Mouse (Mus musculus) urinary bladder, adult 2 months (tissue): ENCODE measurements around the gene Zbtb40. TPM values are rescaled to one million over a fixed set of nuclear protein-coding genes. Genes with fewer than 3 reads are reported as not detected.
A peak's percentile ranks its signal among the peaks of the same experiment; 100 is the strongest.

Experiments
- DNase-seq: peaks from one replicate; pipeline ENCODE4 v3.0.0; 2022; ENCODE audit warnings: low spot score
- polyA plus RNA-seq: library from polyadenylated mRNA; depleted of rRNA; stranded (reverse); fragments of >200 nt; gene quantifications from 2 replicates; pipeline ENCODE4 v1.2.3, GENCODE M21; 2012; rRNA removed

Zbtb40 gene
- polyA plus RNA-seq: 3.8 and 4.8 TPM in 2 replicates

DNA sequence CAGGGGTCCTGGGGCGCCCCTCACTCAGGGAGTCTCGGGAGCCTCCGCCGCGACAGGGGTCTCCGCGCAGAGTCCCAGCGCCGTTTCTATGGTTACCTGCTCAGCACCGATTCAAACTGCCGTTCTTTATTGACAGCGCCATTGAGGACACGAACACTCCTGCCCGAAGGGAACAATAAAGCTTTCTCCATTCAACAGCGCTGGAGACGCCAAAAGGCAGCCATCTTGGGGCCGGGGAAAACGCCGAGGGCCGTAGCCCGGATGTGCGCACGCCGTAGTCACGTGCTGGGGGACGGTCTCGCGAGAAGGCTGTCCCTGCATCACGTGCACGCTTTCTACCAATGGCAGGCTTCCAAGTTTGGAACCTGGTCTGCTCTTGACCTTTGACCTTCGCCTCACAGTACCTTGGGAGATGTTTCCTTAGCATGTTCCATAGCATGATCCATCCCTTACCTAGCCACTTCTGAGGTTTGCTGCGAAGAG, at the start of gene Zbtb40:
TSS of gene Zbtb40 (minus strand) at position 252 of the 483 bp plus-strand sequence.
- DNase-seq: peak; percentile 74

DNA sequence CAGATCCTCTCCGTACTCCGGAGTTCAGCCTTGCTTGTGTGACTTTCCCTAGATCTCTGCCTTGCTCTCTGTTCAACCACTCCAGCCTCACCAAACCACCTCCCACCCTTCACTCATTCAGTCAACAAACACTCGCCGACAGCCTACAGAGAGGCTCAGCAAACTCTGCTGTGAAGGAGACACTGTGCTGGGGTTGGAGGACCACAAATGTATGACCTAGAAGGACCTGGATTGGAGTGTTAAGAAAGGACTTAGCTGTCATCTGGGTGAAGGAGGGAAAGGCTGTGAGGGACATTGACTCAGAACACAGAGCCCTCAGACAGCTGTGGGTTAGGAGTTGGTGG, 49.4 kb upstream of the Zbtb40 start:
- DNase-seq: no peak

DNA sequence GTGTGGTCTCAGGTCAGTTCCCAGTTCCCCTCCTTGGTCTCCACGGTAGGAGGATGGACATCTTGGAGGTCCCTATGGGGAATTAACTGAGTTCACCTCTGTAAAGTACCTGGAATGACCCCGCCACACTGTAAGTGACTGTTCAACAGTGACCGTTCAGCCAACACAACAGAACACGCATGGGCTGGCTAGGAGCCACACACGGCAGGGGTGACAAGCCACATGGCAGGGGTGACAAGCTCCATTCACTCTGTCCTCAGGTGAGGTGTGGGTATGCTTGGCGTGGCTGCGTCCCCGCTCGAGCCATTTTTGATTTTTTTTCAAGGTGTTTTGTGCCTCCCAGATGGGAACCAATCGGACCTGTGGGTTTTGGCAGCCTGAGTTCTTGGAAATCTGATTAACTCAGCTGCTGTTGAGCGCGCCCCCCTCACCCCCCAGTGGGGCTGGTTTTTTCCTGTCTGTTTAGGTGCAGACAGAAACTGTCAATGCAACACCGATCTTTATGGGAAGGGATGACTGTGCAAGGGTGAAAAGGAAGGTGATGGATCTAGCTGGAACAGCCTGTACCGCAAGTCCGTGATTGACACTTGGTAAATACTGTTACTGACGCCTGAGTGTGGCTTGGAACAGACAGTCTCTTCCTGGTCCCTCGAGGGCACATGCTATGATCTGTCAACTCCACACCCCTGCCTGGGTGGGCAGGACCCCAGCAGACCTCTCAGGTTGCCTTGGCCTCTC, 48.8 kb upstream of the Zbtb40 start:
- DNase-seq: no peak

DNA sequence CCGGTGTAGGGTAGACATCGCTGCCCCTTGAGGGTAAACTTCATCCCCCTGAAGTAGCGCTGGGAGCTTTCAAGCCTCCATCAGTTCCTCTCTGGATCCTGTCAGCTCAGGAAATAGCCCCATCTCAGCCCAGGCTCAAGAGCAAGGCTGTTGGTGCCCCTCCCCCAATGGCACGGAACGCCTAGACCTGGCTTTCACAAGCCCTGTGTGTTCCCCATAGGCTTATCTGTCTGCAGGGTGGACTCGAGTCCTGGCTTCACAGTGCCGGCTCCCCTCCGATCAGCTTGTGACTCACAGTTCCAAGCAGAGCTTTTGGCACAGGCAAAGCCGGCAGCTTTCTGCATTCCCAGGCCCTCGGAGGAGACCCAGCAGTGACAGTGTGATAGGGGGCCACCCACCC, 47.8 kb upstream of the Zbtb40 start:
- no peak for DNase-seq

DNA sequence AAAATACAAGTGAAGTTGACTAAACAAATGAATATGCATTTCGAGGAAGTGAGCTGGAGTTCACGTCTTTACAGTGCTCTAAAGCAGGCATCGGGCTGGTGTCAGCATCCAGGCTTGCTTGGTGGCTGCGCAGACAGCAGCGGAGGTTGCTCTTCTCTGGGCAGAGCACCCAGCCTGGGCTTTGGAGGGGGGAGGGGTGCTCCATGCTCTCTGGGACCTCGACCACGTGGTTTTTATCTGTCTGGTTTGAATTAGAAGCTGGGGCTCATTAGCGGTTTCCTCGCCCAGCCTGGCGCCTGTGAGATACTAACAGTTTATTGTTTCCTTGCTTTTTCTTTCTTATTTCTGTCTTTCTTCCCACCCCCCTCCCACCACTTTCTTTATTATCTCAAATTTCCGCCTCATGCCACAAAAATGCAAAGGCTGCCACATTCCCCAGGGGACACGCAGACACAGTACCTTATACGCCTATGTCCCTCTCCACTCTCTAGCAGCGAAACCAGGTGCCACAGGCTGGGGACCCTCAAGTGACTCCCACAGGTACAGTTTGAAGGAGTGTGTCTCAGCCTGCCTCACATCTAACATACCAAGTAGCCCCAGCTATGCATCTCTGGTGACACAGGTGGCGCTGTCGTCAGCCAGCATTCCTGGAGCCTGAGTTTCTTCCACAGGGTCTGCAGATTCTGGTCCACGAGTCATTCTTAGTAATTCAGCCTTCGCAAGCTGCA, 36.6 kb upstream of the Zbtb40 start:
- DNase-seq: no peak

DNA sequence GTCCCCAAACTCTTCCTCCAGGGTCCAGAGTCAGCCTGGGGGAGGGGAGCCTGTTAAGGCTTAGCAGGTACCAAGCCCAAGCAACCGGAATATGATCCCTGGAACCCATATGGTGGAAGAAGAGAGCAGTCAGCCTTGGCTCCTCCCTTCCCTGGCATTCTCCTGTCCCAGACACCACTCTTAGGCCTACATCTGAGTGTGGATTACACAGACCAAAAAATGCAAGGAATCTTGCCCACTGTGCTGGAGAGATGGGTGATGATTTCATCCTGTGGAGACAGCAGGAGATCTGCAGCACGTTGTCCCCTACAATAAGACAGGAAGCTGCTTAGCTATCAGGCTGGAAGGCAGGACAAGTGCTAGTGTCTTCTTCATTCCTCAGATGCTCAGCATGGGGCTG, 34.3 kb upstream of the Zbtb40 start:
- DNase-seq: no peak

DNA sequence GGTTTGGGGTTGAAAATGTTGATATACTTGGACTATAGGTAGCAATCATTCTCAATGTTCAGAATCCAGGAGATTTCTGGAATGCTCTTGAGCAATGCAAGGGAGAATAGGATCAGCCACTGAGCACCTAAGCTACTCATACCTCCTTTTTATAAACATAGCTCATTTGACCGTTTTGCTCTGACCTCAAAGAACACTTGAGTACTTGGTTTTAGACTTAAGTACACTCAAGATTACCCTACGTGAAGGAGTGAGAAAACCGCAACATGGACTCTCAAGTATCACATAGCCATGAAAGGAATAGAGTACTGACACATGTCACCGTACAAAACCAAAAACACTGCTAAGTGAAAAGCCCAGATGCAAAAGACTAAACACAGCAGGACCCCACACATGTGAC, 32.8 kb upstream of the Zbtb40 start:
- DNase-seq: no peak

DNA sequence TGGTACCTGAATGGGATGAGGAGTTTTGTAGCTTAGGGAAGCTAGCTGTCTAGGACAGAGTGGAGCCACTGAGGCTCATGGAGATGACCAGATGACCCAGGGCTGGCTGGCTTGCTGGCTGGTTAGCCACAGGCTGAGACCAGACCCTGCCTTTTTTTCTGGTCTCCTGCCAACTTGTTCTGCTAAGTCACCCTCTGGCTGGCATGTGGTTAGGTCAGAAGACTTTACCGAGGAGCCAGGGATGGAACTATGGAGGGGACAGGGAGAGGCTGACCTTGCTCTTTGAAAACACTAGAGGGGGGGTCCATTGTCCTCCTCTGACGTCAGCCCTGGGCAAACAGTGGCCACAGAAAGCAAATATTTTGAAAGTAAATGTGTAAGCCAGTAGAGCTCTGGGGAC, 28.6 kb upstream of the Zbtb40 start:
- no peak for DNase-seq

DNA sequence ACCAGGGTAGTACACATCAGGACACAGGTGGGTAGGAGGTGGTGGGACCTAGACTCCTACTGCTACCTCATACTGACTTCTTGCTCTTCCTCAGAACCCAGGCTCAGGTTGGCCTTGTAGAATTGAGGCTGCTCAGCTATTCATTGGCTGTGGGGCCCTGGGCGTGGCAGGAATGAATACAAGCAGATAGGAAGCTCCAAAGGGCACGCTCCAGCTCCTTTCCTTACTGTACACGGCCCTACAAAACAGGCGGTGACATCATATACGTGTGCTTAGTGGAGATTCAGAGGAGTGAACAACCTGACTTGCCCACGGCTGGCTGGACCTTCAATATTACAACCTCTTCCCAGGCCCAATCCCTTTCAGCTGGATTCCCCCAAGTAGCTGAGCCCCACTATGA, 22.6 kb upstream of the Zbtb40 start:
- no peak for DNase-seq

DNA sequence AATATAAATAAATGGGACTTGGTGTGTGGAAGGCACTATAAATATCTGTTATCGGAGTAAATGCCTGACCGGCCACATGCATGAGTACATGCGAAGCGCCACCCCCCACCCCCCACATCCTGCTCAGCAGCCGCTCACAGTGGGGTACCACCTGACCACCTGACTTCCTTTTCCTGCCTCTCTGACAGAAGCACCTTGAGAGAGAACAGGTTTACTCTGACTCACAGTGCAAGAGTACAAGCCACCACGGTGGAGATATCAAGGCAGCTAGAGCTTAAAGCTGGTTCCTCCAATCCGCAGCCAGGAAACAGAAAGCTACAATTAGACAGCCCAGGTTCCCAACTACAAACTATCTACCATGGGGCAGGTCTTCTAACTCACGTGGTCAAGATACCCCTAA, 19.9 kb upstream of the Zbtb40 start:
- DNase-seq: no peak

DNA sequence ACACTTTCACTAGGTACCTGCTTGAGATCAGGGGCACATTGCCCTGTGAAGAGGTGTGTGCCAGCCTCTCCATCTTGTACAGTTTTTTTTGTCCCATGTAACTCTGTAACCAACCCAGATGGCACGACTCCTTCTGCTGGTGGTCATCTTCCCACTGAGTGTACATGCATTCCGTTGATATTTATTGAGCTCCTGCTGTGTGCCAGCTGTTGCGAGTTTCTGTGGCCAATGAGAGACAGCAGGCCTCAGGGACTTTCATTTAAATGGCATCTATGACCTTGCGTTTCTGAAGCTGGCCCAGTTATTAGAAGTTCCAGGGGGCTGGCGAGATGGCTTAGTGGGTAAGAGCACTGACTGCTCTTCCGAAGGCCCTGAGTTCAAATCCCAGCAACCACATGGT, 17.2 kb upstream of the Zbtb40 start:
- DNase-seq: no peak

DNA sequence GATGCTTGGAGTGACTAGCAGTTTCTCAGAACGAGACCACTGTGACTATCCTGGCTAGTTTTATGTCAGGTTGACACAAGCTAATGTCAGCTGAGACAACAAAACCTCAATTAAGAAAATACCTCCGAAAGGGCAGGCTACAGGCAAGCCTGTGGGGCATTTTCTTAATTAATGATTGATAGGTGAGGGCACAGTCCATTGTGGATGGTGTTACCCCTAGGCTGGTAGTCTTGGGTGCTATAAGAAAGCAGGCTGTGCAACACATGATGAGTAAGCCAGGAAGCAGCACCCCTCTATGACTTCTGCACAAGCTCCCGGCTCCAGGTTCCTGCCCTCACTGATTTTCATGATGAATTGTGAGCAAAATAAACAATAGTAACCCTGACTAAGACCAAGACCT, 6.3 kb upstream of the Zbtb40 start:
- no peak for DNase-seq

DNA sequence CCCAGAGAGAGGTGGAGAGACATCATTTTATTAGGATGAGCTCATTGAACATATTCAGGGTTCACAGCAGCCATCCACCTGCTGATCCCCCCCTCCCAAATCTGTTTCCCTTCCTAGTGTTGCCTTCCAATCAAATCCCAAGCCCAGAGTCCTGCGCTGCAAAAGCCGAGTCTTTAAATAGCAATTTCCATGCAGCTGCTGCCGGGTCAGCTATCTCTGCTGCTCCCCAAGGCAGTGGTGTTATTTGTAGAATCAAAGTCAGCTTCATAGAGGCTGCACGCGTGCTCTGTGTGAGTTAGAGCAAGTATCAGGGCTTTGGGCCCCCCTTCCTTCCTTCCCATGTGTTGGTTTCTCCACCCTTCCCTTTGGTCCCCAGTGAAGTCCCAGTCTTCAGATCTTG, 5.2 kb upstream of the Zbtb40 start:
- no peak for DNase-seq

DNA sequence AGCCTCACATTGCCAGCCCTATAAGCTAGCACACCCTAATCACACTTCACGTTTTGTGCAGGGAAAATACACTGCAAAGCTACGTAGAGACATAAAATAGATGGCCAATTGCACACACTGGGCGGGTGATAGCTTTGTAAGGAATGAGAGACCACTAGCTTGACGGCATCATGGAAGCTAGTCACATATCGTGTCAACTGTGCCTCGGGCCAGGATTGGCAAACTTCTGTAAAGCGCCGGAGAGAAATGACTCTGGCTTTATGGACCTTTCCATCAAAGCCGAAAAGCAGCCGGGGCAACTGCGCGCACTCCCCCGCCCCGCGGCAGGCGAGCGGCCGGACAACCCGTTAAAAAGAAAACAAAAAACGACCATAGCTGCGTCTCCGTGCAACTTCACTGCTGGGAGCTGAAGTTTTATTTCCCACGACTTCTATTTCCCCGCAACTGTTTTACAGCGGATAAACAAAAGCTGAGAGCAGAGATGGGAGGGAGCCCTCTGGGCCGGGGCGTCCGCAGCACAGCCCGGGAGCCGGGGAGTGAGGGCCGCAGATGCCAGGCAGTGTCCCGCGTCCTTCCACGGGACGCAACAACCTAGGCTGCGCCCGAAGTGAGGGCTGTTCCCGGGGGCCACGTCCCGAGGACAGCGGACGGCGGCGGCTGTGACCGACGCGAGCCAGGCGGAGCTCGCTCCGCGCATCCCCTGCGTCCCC, 606 bp downstream of the Zbtb40 start:
- no peak for DNase-seq

DNA sequence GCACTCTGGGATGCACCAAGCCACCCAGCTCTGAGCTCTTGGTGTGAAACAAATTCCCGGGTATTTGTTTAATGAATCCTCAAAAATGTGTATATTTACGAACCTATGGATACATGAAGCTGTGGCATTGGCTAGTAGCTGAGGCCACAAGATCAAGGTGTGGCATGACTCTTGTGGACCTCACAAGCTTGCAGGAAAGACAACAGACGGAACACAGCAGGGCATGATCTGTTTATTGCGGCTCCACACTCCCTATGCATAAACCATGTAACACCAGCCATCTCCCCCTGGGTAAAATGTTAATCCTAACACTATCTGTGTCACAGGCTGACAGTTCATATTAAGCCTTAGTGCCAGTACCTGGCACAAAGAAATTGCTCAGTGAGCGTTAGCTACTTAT, 2.5 kb downstream of the Zbtb40 start:
- DNase-seq: no peak

DNA sequence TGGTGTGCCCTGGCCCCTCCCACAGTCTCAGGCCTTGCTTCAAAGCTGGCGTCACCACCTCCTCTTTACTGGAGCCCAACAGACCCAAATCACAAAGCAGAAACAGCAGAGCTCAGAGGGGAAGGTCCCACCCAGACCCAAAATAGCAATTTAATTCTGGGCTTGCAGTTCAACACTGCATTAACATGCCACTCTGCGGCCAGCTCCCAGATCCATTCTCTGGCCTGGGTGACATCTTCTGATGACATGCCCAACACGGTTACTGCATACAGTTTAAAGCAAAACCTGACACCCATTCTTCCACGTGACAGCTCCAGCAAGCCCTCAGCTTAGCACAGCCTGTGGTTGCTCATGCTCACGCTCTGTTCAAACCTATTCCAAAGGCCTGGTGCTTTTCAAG, 4.1 kb downstream of the Zbtb40 start:
- no peak for DNase-seq

DNA sequence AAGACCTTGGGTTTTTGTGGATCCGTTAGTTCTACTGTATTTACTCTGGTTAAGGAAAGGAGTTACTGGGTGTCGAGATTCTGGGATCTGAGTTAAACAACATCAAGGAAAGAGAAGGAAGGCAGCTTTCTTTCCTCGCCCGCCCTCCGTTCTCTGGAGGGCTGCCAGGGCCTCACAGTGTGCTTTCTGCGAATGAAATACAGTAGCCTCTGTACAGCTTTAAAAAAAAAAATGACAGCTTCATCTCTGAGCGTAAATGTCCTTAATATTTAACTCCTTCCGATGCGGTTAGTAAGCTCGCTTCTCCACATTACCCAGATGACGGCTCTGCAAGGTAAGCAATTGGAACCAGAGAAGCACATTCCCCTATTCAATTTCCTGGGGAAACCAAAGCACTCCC, 4.8 kb downstream of the Zbtb40 start:
- DNase-seq: no peak

DNA sequence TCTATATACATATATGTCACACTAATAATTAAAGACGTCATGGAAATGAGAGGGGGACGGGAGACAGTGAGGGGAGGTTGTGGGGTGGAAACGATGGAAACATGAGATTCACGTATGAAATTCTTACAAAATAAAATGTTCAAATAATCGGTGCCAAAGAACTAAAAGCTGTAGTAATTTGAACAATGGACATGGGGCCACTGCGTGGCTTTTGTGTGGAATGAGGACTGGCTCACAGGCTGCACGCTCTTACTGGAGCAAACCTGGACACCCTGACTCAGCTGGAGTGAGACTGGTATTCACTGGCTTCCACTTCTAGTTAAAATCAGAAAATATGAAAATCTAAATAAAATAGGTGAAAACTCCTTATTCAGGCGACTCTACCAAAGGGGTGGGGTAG, 6.6 kb downstream of the Zbtb40 start:
- no peak for DNase-seq

DNA sequence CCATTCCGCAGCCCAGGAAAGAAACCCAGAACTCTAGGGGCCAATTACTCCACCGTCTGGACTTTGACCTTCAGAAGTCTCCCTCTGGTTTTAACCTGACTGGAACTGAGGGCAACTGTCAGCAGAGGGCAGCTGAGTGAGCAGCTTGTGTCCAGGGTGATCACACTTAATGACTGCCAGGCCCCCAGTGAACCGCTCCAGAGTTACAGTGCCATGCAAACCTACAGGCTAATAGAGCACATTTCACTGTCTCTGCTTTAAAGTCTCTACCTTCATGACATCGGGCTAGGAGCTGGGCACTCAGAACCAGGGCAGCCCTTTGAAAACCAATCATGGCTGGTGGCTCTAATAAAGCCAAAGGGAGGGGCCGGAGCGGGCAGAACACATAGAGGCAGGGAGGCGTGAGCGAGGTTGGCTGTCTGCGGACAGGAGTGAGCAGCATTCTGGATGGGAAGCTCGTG, 7.4 kb downstream of the Zbtb40 start:
- DNase-seq: no peak

DNA sequence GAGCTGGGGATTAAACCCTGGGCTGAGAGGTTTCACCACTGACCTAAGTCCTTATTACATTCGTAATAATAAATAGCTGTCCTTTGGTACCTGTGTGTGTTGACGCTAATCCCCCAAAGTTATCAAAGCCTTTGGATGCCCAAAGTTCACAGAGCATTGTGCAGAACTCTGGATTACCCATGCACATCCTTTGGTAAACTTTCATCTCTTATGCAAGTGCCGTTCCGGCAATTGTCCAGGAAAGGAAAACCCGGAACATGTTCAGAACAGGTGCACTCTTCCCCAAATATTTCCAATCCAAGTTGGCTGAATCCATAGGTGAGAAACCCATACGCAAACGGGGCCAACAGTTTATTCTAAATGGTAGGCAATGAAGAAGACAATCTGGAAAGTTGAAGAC, 9.2 kb downstream of the Zbtb40 start:
- no peak for DNase-seq

DNA sequence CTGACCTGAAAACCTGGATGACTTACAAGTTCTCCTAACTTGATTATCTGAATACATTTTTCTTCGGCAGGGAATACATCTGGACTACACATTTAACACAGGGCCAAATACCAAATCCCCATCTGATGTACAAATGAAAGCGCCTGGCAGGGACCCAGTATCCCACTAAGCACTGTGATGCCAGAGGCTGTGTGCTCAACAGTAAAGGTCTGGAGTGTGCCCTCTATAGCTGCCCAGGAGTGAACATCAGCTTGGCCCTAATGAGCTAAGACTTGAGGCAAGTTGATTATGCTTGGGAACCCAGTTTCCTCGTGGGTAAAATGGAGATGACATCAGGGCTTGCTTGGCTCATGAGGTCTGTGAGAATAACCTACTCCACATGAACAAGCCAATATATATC, 10.1 kb downstream of the Zbtb40 start:
- DNase-seq: no peak

DNA sequence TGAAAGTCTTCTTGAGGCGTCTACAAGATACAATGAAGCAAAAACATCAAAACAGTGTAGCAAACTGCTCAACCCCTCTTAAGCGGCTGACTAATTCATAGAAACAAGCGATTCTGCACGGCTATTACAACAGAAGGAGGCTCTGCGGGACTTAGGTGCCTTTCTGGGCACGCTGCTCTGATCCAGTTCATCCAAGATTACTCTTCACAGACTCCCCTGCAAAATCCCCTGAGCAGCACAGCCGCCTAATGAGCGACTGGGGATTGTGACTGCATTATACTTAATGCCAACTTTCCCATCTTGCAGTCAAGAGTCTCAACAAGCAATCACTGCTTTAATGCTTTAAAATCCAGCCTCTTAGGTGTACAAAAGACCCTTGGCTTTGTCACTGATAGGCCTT, 10.5 kb downstream of the Zbtb40 start:
- DNase-seq: no peak
